Mouse (Mus musculus) heart, embryonic 11.5 days (tissue): ENCODE data around the gene Acp6. TPM values are rescaled to one million over a fixed set of nuclear protein-coding genes. Genes with fewer than 3 reads are reported as not detected.

ENCODE experiments used
- ATAC-seq: fragments of 200-750 bp; cut with Nextera tagmentation; replicated peaks from 2 replicates; pipeline ENCODE4 v1.8.0; 2017; ENCODE audit warnings: moderate library complexity; ENCODE audit not compliant: insufficient number of reproducible peaks, low FRiP score, low TSS enrichment
- H3K27ac ChIP-seq: fragments of 300-500 bp; sonication (generic); 2 replicates; pipeline ENCODE4 v1.5.1; 2014; ENCODE audit warnings: mild to moderate bottlenecking, low read depth, low read length
- H3K27me3 ChIP-seq: fragments of 300-500 bp; sonication (generic); 2 replicates; pipeline ENCODE4 v1.6.1; 2014; ENCODE audit warnings: mild to moderate bottlenecking, low read length, mixed read lengths; ENCODE audit not compliant: control insufficient read depth, insufficient read depth
- H3K36me3 ChIP-seq: fragments of 300-500 bp; sonication (generic); 2 replicates; pipeline ENCODE4 v1.6.1; 2014; ENCODE audit warnings: mild to moderate bottlenecking, low read length, moderate library complexity, mixed read lengths; ENCODE audit not compliant: control insufficient read depth, insufficient read depth
- H3K4me1 ChIP-seq: fragments of 300-500 bp; sonication (generic); 2 replicates; pipeline ENCODE4 v1.6.1; 2014; ENCODE audit warnings: low read length; ENCODE audit not compliant: control insufficient read depth, insufficient read depth
- H3K4me2 ChIP-seq: fragments of 300-500 bp; sonication (generic); 2 replicates; pipeline ENCODE4 v1.6.1; 2014; ENCODE audit warnings: mild to moderate bottlenecking, moderate library complexity
- H3K4me3 ChIP-seq: fragments of 300-500 bp; sonication (generic); 2 replicates; pipeline ENCODE4 v1.5.1; 2014; ENCODE audit warnings: low read depth, low read length
- H3K9ac ChIP-seq: fragments of 300-500 bp; sonication (generic); 2 replicates; pipeline ENCODE4 v1.6.1; 2014; ENCODE audit warnings: mild to moderate bottlenecking, low read depth, low read length, moderate library complexity
- H3K9me3 ChIP-seq: fragments of 300-500 bp; sonication (generic); replicated peaks from 2 replicates; pipeline ENCODE4 v1.6.1; 2016; ENCODE audit warnings: low read length; ENCODE audit not compliant: control insufficient read depth
- WGBS: fragments of 180-500 bp; shearing (Covaris S2); extraction: QIAGEN DNeasy Blood & Tissue Kit; methylation state at CpG from one replicate; pipeline ENCODE4 v1.1.7; 2014; ENCODE audit not compliant: insufficient replicate concordance; 5-methylcytosine and 5-hydroxymethylcytosine counted together
- polyA plus RNA-seq: library from polyadenylated mRNA; unstranded; fragments of >200 nt; fragmentation: Nextera tagmentation; extraction: Ambion mirVana; gene quantifications from 2 replicates; pipeline ENCODE4 v1.2.1, GENCODE M21; 2014

Acp6 gene
- polyA plus RNA-seq, 1 experiment from 2014 or later = 54.0 TPM

DNA sequence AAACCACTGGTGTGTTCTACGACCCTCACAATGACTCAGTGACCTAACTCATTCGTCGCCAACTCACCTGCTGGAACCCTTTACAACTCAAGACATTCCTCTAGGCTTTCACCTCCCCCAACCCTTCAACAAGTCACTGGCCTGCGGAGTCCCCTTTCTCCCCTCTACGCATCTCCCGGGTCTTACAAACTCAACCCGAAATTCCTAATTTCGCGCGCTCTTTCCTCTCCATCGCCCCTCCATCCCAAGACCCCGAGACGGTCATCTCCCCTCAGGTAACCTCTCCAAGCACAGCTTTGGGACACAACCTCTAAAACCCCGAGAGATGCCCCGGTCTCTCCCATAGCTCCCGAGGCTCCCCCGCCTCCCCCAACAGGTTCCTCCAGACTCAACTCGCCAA, 68.1 kb downstream of the Acp6 start:
- ATAC-seq = no peak
- Histone ChIP-seq H3K36me3 (peaks cover under 1% of the 10 kb centered on the region; the same call in 1 of the 2 replicates), H3K9ac (peak overlapping the region; percentile 87)

More for the DNA sequence above, 68.1 kb downstream of the Acp6 start:
- Histone ChIP-seq H3K27me3 (no peaks in the 10 kb centered on the region), H3K27ac (peak overlapping the region; percentile 92), H3K9me3 (no peaks in the 10 kb centered on the region), H3K4me3 (peak overlapping the region; percentile 84), H3K4me1 (peaks cover 26% of the 10 kb centered on the region), H3K4me2 (peak overlapping the region; percentile 73)
- WGBS = 1% methylated on average over 18 of the region's 18 CpGs

Other genes starting within 250 kb of the Acp6 start
- not detected in 2 replicates for gene Gja8, start 232.8 kb upstream of the Acp6 start, polyA plus RNA-seq
- gene Bcl9, start 139.1 kb downstream of the Acp6 start, polyA plus RNA-seq = 38.5 and 40.8 TPM in 2 replicates